9 mouse cellular contexts compared by ENCODE assay signal in the genomic region with DNA sequence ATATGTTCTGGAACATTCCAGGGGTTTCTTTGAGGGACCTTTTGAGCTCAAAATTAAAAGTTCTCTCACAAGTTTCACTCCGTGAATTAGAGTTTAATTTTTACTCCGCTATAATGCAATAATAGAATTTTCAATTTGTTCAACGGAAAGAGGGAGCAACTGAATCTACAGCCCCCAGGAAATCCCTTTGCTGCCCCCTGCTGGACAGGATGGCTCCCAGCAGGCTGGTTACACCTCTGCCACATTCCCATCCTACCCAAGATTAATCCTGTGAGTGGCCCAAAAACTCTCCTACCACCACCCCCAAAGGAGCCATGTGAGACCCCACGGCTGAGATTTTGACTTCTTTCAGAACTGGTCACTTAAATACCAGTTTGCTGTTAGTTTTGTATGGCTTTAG.
DNase-seq lines count a peak whose midpoint lies in the region; ATAC-seq and TF ChIP-seq lines count a peak whose summit lies in the region.
"Had no signal": no experiment of that assay in that cellular context is flagged by ENCODE, and none has a peak within 500 bp of the region (broad histone marks: within the 10 kb centered on the region; RNA-seq: fewer than 3 reads in every experiment).

No protein-coding gene starts in this region.

- H3K27me3 ChIP-seq in heart, embryonic 11.5 days (ENCODE audit: control insufficient read depth, insufficient read depth, low read length), result no peaks in the 10 kb centered on the region
- no peaks in the 10 kb centered on the region for H3K27me3 ChIP-seq in testis, adult 2 months (ENCODE audit: control insufficient read depth, insufficient read depth, low read length)
- H3K27me3 ChIP-seq in splenic B cell, adult 2 months (ENCODE audit: control insufficient read depth, insufficient read depth, low read length, poor library complexity, severe bottlenecking), result no peaks in the 10 kb centered on the region
- H3K27me3 ChIP-seq: embryonic facial prominence, embryonic 15.5 days had no signal

- H3K9ac ChIP-seq in heart, embryonic 11.5 days (ENCODE audit: low read depth, low read length), result no peak overlapping the region
- H3K9ac ChIP-seq: embryonic facial prominence, embryonic 15.5 days had no signal

- no peaks in the 10 kb centered on the region for H3K4me1 ChIP-seq in heart, embryonic 11.5 days (ENCODE audit: control insufficient read depth, insufficient read depth, low read length)
- H3K4me1 ChIP-seq in testis, adult 2 months (ENCODE audit: control insufficient read depth, insufficient read depth, low read length), result no peaks in the 10 kb centered on the region
- H3K4me1 ChIP-seq: embryonic facial prominence, embryonic 15.5 days had no signal

- WGBS in heart, embryonic 11.5 days (ENCODE audit: insufficient replicate concordance), result 69% methylated on average over 4 of the region's 4 CpGs

- H3K27ac ChIP-seq in heart, embryonic 11.5 days (ENCODE audit: low read depth, low read length), result no peak overlapping the region
- H3K27ac ChIP-seq in testis, adult 2 months (ENCODE audit: control insufficient read depth, insufficient read depth, low read depth, low read length), result no peak overlapping the region
- H3K27ac ChIP-seq: embryonic facial prominence, embryonic 15.5 days had no signal

- peak; percentile 72; the same call in 1 of the 2 replicates for TF ChIP-seq CTCF in testis, adult 2 months (IDR thresholded peaks at IDR 0.05; ENCODE audit: control insufficient read depth, insufficient read depth, insufficient replicate concordance, low read depth, low read length)

- H3K9me3 ChIP-seq in heart, embryonic 11.5 days (replicated peaks; ENCODE audit: control insufficient read depth, low read length), result no peaks in the 10 kb centered on the region
- H3K9me3 ChIP-seq: embryonic facial prominence, embryonic 15.5 days had no signal

- H3K4me2 ChIP-seq in heart, embryonic 11.5 days, result no peak overlapping the region
- H3K4me2 ChIP-seq: embryonic facial prominence, embryonic 15.5 days had no signal

- peak; percentile 35 to 68 for DNase-seq in heart, postnatal 10 days
- DNase-seq in testis, postnatal 14 days (ENCODE audit: low spot score), result no peak
- peak; percentile 75 for DNase-seq in adrenal gland, postnatal 14 days
- DNase-seq in kidney, postnatal 4 days, result peak; percentile 69 to 75
- peak; percentile 63 for DNase-seq in splenic B cell, adult 2 months (ENCODE audit: low read depth, low spot score)
- DNase-seq in embryo, embryonic 11 days, result no peak

- no peak for TF ChIP-seq POLR2A in testis, adult 2 months (IDR thresholded peaks at IDR 0.05; ENCODE audit: control insufficient read depth, low read depth, low read length)

- no peak overlapping the region for H3K4me3 ChIP-seq in heart, embryonic 11.5 days (ENCODE audit: low read depth, low read length)
- no peak overlapping the region for H3K4me3 ChIP-seq in testis, adult 2 months (ENCODE audit: control insufficient read depth, low read depth, low read length)
- H3K4me3 ChIP-seq: embryonic facial prominence, embryonic 15.5 days had no signal

- intact Hi-C loops in heart, postnatal 10 days (cut with DNase I), result no loop called here

- no peaks in the 10 kb centered on the region for H3K36me3 ChIP-seq in heart, embryonic 11.5 days (ENCODE audit: control insufficient read depth, insufficient read depth, low read length)
- no peaks in the 10 kb centered on the region for H3K36me3 ChIP-seq in testis, adult 2 months (ENCODE audit: control insufficient read depth, insufficient read depth, low read length)
- H3K36me3 ChIP-seq in splenic B cell, adult 2 months (ENCODE audit: control insufficient read depth, insufficient read depth, low read length, poor library complexity, severe bottlenecking), result peaks cover 7% of the 10 kb centered on the region

- ATAC-seq in heart, embryonic 11.5 days (replicated peaks; ENCODE audit: insufficient number of reproducible peaks, low FRiP score, low TSS enrichment), result no peak

Comparison
In these comparisons a context has a peak if more than half of its experiments do, and no peak if none do; other contexts are left out.
1. DNase-seq: peak in heart, postnatal 10 days (2 of 2), adrenal gland, postnatal 14 days (single experiment), kidney, postnatal 4 days (2 of 2) and splenic B cell, adult 2 months (single experiment); none in testis, postnatal 14 days (single experiment) and embryo, embryonic 11 days (single experiment).